22 mouse cellular contexts compared by ENCODE assay signal in genomic region chr19:20787289-20787688, GRCm38 (mm10). TPM values are rescaled to one million over a fixed set of nuclear protein-coding genes. Genes with fewer than 3 reads are reported as not detected.
"Had no signal": no experiment of that assay in that cellular context is flagged by ENCODE, and none has a peak within 500 bp of the region (broad histone marks: within the 10 kb centered on the region; RNA-seq: fewer than 3 reads in every experiment).

No protein-coding gene starts in this region.

- ATAC-seq: forebrain, embryonic 13.5 days; forebrain, embryonic 14.5 days; forebrain, embryonic 15.5 days; forebrain, embryonic 16.5 days; forebrain, postnatal 0 days had no signal

- DNase-seq: cerebellum, adult 8-10 months; cerebellum, adult 9-10 months; cerebellum, adult 9-11 months; cerebellum, postnatal 10 days; cerebellum, postnatal 14 days; cerebellum, postnatal 25 days; cerebellum, postnatal 36 days; embryo, embryonic 11 days; forebrain, postnatal 0 days; gastrocnemius, adult 2 months; gastrocnemius, postnatal 10 days; gastrocnemius, postnatal 14 days; gastrocnemius, postnatal 25 days; gastrocnemius, postnatal 36 days; heart, adult 11 months; heart, adult 18-20 months; heart, adult 2 months had no signal

RNA-seq across cellular contexts. Expression of gene Aldh1a7, which starts 59.9 kb away (rescaled TPM):
- polyA plus RNA-seq: erythroblast, embryonic 14.5 days had no signal
